ENCODE assay signal across 9 mouse cellular contexts in genomic region chr5:142998171-142998570, GRCm38 (mm10). TPM values are rescaled to one million over a fixed set of nuclear protein-coding genes. Genes with fewer than 3 reads are reported as not detected.
DNase-seq lines count a peak whose midpoint lies in the region; ATAC-seq and TF ChIP-seq lines count a peak whose summit lies in the region.
"Had no signal": no experiment of that assay in that cellular context is flagged by ENCODE, and none has a peak within 500 bp of the region (broad histone marks: within the 10 kb centered on the region; RNA-seq: fewer than 3 reads in every experiment).

No protein-coding gene starts in this region.

- WGBS in lung, postnatal 0 days, result 39% methylated on average over 2 of the region's 2 CpGs
- WGBS in lung, adult 2 months, result 44% methylated on average over 2 of the region's 2 CpGs
- 35% methylated on average over 2 of the region's 2 CpGs for WGBS in heart, embryonic 11.5 days (ENCODE audit: insufficient replicate concordance)
- 82% methylated on average over 2 of the region's 2 CpGs for WGBS in thymus, adult 2 months

- H3K4me1 ChIP-seq in lung, postnatal 0 days (ENCODE audit: insufficient read depth, low read depth, low read length), result no peaks in the 10 kb centered on the region; the same call in 1 of the 2 replicates
- H3K4me1 ChIP-seq in lung, adult 2 months (ENCODE audit: control insufficient read depth, insufficient read depth, low read length), result peaks cover 10% of the 10 kb centered on the region
- H3K4me1 ChIP-seq in heart, embryonic 11.5 days (ENCODE audit: control insufficient read depth, insufficient read depth, low read length), result peaks cover 36% of the 10 kb centered on the region
- peaks cover 13% of the 10 kb centered on the region for H3K4me1 ChIP-seq in thymus, adult 2 months (replicated peaks; ENCODE audit: control insufficient read depth, insufficient read depth, low read length)

- TF ChIP-seq POLR2A in lung, adult 2 months (IDR thresholded peaks at IDR 0.05; ENCODE audit: borderline replicate concordance, extremely low read depth, low read depth, low read length), result no peak
- TF ChIP-seq POLR2A in thymus, adult 2 months (IDR thresholded peaks at IDR 0.05; ENCODE audit: control insufficient read depth, extremely low read depth, insufficient read depth, low read length, poor library complexity), result no peak

- no peak for TF ChIP-seq EP300 in lung, postnatal 0 days (IDR thresholded peaks at IDR 0.05)

- H3K4me3 ChIP-seq in lung, postnatal 0 days (ENCODE audit: low read depth, low read length), result no peak overlapping the region
- no peak overlapping the region for H3K4me3 ChIP-seq in lung, adult 2 months (replicated peaks; ENCODE audit: extremely low read depth, low read depth, low read length)
- H3K4me3 ChIP-seq in heart, embryonic 11.5 days (ENCODE audit: low read depth, low read length), result no peak overlapping the region
- H3K4me3 ChIP-seq in thymus, adult 2 months (ENCODE audit: control insufficient read depth, insufficient read depth, low read length), result no peak overlapping the region

- peak; percentile 48 for DNase-seq in lung, postnatal 0 days (ENCODE audit: low spot score)
- no peak for DNase-seq in lung, adult 2 months
- peak; percentile 34 to 47 for DNase-seq in kidney, adult 8-10 months
- peak; percentile 36 for DNase-seq in lung, postnatal 36 days
- DNase-seq in thymus, adult 2 months, result no peak
- no peak for DNase-seq in layer of hippocampus, postnatal 14 days (ENCODE audit: low spot score in 2 of 2)
- DNase-seq in spleen, postnatal 10 days (ENCODE audit: low spot score in 2 of 2), result no peak

- peak; percentile 60 for ATAC-seq in lung, postnatal 0 days
- no peak; the same call in 1 of the 2 replicates for ATAC-seq in heart, embryonic 11.5 days (replicated peaks; ENCODE audit: insufficient number of reproducible peaks, low FRiP score, low TSS enrichment)

- no peaks in the 10 kb centered on the region for H3K9me3 ChIP-seq in lung, postnatal 0 days (ENCODE audit: low read length)
- no peaks in the 10 kb centered on the region for H3K9me3 ChIP-seq in heart, embryonic 11.5 days (replicated peaks; ENCODE audit: control insufficient read depth, low read length)

- H3K4me2 ChIP-seq in lung, postnatal 0 days (replicated peaks; ENCODE audit: low read depth, low read length), result no peak overlapping the region
- no peak overlapping the region for H3K4me2 ChIP-seq in heart, embryonic 11.5 days

- no peak for TF ChIP-seq CTCF in lung, postnatal 0 days (IDR thresholded peaks at IDR 0.05)
- no peak for TF ChIP-seq CTCF in lung, adult 2 months (IDR thresholded peaks at IDR 0.05; ENCODE audit: insufficient read depth, low read length)
- TF ChIP-seq CTCF in thymus, adult 2 months (IDR thresholded peaks at IDR 0.05; ENCODE audit: borderline replicate concordance, control insufficient read depth, extremely low read depth, insufficient read depth, low read length, poor library complexity), result no peak

- H3K27me3 ChIP-seq in lung, postnatal 0 days (replicated peaks; ENCODE audit: insufficient read depth, low read length), result no peaks in the 10 kb centered on the region
- no peaks in the 10 kb centered on the region for H3K27me3 ChIP-seq in heart, embryonic 11.5 days (ENCODE audit: control insufficient read depth, insufficient read depth, low read length)
- H3K27me3 ChIP-seq in thymus, adult 2 months (ENCODE audit: control insufficient read depth, insufficient read depth, low read length), result no peaks in the 10 kb centered on the region

- H3K36me3 ChIP-seq in lung, postnatal 0 days (ENCODE audit: insufficient read depth, low read length), result no peaks in the 10 kb centered on the region
- no peaks in the 10 kb centered on the region; the same call in 1 of the 2 replicates for H3K36me3 ChIP-seq in heart, embryonic 11.5 days (ENCODE audit: control insufficient read depth, insufficient read depth, low read length)
- H3K36me3 ChIP-seq in thymus, adult 2 months (ENCODE audit: control insufficient read depth, insufficient read depth, low read length), result no peaks in the 10 kb centered on the region

- no peak overlapping the region for H3K9ac ChIP-seq in lung, postnatal 0 days (replicated peaks; ENCODE audit: low read depth)
- no peak overlapping the region for H3K9ac ChIP-seq in heart, embryonic 11.5 days (ENCODE audit: low read depth, low read length)

- H3K27ac ChIP-seq in lung, postnatal 0 days (ENCODE audit: low read length), result peak overlapping the region; percentile 54
- H3K27ac ChIP-seq in heart, embryonic 11.5 days (ENCODE audit: low read depth, low read length), result peak overlapping the region; percentile 8
- no peak overlapping the region for H3K27ac ChIP-seq in thymus, adult 2 months (ENCODE audit: control insufficient read depth, insufficient read depth, low read length)

RNA-seq across cellular contexts. Expression of gene Fscn1, which starts 38.0 kb away (rescaled TPM):
- polyA plus RNA-seq in lung, postnatal 0 days (2015; fragmentation: Nextera tagmentation; extraction: Ambion mirVana), result 69.1 and 81.4 TPM in 2 replicates
- polyA plus RNA-seq in lung, adult 2 months (2012; rRNA removed), result 21.0 and 26.3 TPM in 2 replicates
- 180 and 186 TPM in 2 replicates for polyA plus RNA-seq in heart, embryonic 11.5 days (2014; fragmentation: Nextera tagmentation; extraction: Ambion mirVana)
- 148 and 157 TPM in 2 replicates for polyA plus RNA-seq in thymus, adult 2 months (2012; rRNA removed)
- total RNA-seq in layer of hippocampus, postnatal 14 days (2021), result 100 to 1,000 TPM; 304 to 311 TPM
- total RNA-seq: neutrophil, adult 5-6 weeks had no signal

Comparison
In these comparisons a context has a peak if more than half of its experiments do, and no peak if none do; other contexts are left out.
1. DNase-seq: peak in lung, postnatal 0 days (single experiment), kidney, adult 8-10 months (2 of 2) and lung, postnatal 36 days (single experiment); none in lung, adult 2 months (single experiment), thymus, adult 2 months (single experiment), layer of hippocampus, postnatal 14 days (0 of 2) and spleen, postnatal 10 days (0 of 2).